Mouse (Mus musculus) olfactory bulb, adult 2 months (tissue): ENCODE measurements at regions not wholly inside any gene's neighbourhood (a gene's known extent, or its start where the extent isn't known, plus 50 kb on each side); places are given as distances from the start of the nearest gene placed in this dataset.

Experiments used
- CTCF ChIP-seq: fragments of 200-500 bp; IDR thresholded peaks from 2 replicates; pipeline ENCODE4 v1.5.1; 2012; ENCODE audit warnings: low read depth, mild to moderate bottlenecking, low read length, moderate library complexity; ENCODE audit not compliant: insufficient read depth
- POLR2A ChIP-seq: fragments of 200-500 bp; IDR thresholded peaks from 2 replicates; pipeline ENCODE4 v1.6.1; 2012; ENCODE audit warnings: mild to moderate bottlenecking, low read depth, low read length, moderate library complexity; ENCODE audit not compliant: insufficient read depth

GRCm38 (mm10) chr15:68795239-68795960 lies 2294.7 kb upstream of the Lrrc6 start:
- TF ChIP-seq POLR2A: no peak
- TF ChIP-seq CTCF: no peak
